Mouse (Mus musculus): ENCODE data around the gene Hsd17b6. TPM values are rescaled to one million over a fixed set of nuclear protein-coding genes. Genes with fewer than 3 reads are reported as not detected.

Gene Hsd17b6
- polyA plus RNA-seq, 1 experiment, result not detected

DNA sequence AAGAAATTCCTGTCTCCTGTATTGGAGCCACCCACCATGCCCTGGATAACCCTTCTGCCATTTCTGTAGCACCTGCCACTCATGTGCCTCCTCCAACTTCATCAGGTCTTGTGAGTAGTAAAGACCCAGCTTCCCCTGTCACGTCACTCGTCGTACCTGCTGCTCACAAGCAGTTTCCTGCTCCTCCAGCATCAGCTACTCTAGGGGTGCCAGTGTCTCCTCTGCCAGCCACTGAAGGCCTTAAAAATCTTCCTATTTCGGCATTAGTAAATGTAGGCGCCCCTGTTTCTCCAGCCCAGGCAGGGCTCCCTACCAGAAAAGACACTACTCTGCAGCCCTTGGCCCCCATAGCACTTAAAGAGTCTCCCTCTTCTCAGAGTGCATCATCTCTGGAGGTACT, 32.9 kb upstream of the Hsd17b6 start:
- no peak; the same call in 1 of the 2 replicates for TF ChIP-seq CTCF (IDR thresholded peaks at IDR 0.05; ENCODE audit: low read depth, low read length)
- no peak for TF ChIP-seq POLR2A (IDR thresholded peaks at IDR 0.05; ENCODE audit: borderline replicate concordance, low read depth, low read length)
- H3K4me3 ChIP-seq (ENCODE audit: insufficient read depth, low read length), result no peak overlapping the region
- H3K4me1 ChIP-seq (ENCODE audit: control insufficient read depth, insufficient read depth, low read length), result peaks cover 51% of the 10 kb centered on the region
- no peak overlapping the region for H3K27ac ChIP-seq (ENCODE audit: insufficient read depth, low read depth, low read length)

- Histone ChIP-seq H3K4me1 (ENCODE audit: control insufficient read depth, insufficient read depth, low read length) (peaks cover 49% of the 10 kb centered on the region), H3K27ac (ENCODE audit: insufficient read depth, low read depth, low read length) (no peak overlapping the region), H3K4me3 (ENCODE audit: insufficient read depth, low read length) (no peak overlapping the region)
Measured at GRCm38 (mm10) chr10:128039858-128040257, 32.4 kb upstream of the Hsd17b6 start.

DNA sequence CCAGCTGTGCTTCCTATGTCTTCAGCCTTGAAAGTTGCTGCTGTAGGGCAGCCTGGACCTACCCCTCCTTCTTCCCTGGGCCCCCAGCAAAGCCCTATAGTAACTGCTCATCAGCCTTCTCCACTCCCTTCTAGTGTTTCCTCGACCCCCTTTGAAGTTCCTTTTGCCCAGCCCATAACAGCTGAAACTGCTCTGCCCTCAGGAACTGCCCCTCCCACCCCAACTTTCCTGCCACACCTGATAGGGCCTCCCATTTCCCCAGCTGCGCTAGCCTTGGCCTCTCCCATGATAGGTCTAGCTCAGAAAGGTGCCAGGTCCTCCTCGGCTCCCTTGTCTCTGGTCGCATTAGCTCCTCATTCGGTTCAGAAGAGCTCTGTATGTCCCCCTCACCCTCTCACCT, 31.8 kb upstream of the Hsd17b6 start:
- no peak overlapping the region for H3K27ac ChIP-seq (ENCODE audit: insufficient read depth, low read depth, low read length)
- no peak overlapping the region for H3K4me3 ChIP-seq (ENCODE audit: insufficient read depth, low read length)
- H3K4me1 ChIP-seq (ENCODE audit: control insufficient read depth, insufficient read depth, low read length), result peaks cover 44% of the 10 kb centered on the region
- TF ChIP-seq CTCF (IDR thresholded peaks at IDR 0.05; ENCODE audit: low read depth, low read length), result no peak
- TF ChIP-seq POLR2A (IDR thresholded peaks at IDR 0.05; ENCODE audit: borderline replicate concordance, low read depth, low read length), result no peak

More at GRCm38 (mm10) chr10:128039858-128040257, 32.4 kb upstream of the Hsd17b6 start:
- TF ChIP-seq POLR2A (IDR thresholded peaks at IDR 0.05; ENCODE audit: borderline replicate concordance, low read depth, low read length) (no peak), CTCF (IDR thresholded peaks at IDR 0.05; ENCODE audit: low read depth, low read length) (no peak)

GRCm38 (mm10) chr10:128037921-128038320, 30.5 kb upstream of the Hsd17b6 start:
- peaks cover 43% of the 10 kb centered on the region for H3K4me1 ChIP-seq (ENCODE audit: control insufficient read depth, insufficient read depth, low read length)
- H3K4me3 ChIP-seq (ENCODE audit: insufficient read depth, low read length), result no peak overlapping the region; the same call in 1 of the 2 replicates
- H3K27ac ChIP-seq (ENCODE audit: insufficient read depth, low read depth, low read length), result no peak overlapping the region
- TF ChIP-seq CTCF (IDR thresholded peaks at IDR 0.05; ENCODE audit: low read depth, low read length) (no peak), POLR2A (IDR thresholded peaks at IDR 0.05; ENCODE audit: borderline replicate concordance, low read depth, low read length) (no peak)

- no peak for TF ChIP-seq CTCF (IDR thresholded peaks at IDR 0.05; ENCODE audit: low read depth, low read length)
- no peak for TF ChIP-seq POLR2A (IDR thresholded peaks at IDR 0.05; ENCODE audit: borderline replicate concordance, low read depth, low read length)
- Histone ChIP-seq H3K4me3 (ENCODE audit: insufficient read depth, low read length) (peak overlapping the region; percentile 95), H3K27ac (ENCODE audit: insufficient read depth, low read depth, low read length) (peak overlapping the region; percentile 79), H3K4me1 (ENCODE audit: control insufficient read depth, insufficient read depth, low read length) (peaks cover 40% of the 10 kb centered on the region)
Measured at GRCm38 (mm10) chr10:128036746-128037425, 29.5 kb upstream of the Hsd17b6 start.

DNA sequence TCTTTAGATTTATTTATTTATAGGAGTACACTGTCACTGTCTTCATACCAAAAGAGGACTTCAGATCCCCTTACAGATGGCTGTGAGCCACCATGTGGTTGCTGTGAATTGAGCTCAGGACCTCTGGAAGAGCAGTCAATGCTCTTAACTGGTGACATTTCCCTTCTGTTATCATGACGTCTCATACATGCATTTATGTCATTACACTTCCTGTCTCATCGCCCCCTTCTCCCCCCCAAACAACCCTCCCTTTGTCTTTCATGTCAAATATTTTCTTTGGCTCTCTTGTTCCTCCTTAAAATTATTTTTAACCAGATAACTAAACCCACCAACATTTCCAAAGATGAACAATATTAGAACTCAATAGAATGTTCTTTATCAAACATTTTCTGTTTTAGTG, 23.4 kb upstream of the Hsd17b6 start:
- peaks cover 4% of the 10 kb centered on the region for H3K4me1 ChIP-seq (ENCODE audit: control insufficient read depth, insufficient read depth, low read length)
- TF ChIP-seq CTCF (IDR thresholded peaks at IDR 0.05; ENCODE audit: low read depth, low read length) (no peak), POLR2A (IDR thresholded peaks at IDR 0.05; ENCODE audit: borderline replicate concordance, low read depth, low read length) (no peak)
- no peak overlapping the region for H3K27ac ChIP-seq (ENCODE audit: insufficient read depth, low read depth, low read length)
- no peak overlapping the region for H3K4me3 ChIP-seq (ENCODE audit: insufficient read depth, low read length)

- peaks cover 4% of the 10 kb centered on the region for H3K4me1 ChIP-seq (ENCODE audit: control insufficient read depth, insufficient read depth, low read length)
- TF ChIP-seq POLR2A (IDR thresholded peaks at IDR 0.05; ENCODE audit: borderline replicate concordance, low read depth, low read length) (no peak), CTCF (IDR thresholded peaks at IDR 0.05; ENCODE audit: low read depth, low read length) (no peak)
- H3K4me3 ChIP-seq (ENCODE audit: insufficient read depth, low read length), result no peak overlapping the region
- H3K27ac ChIP-seq (ENCODE audit: insufficient read depth, low read depth, low read length), result no peak overlapping the region
Measured at GRCm38 (mm10) chr10:128029931-128030330, 22.5 kb upstream of the Hsd17b6 start.

- Histone ChIP-seq H3K27ac (ENCODE audit: insufficient read depth, low read depth, low read length) (no peak overlapping the region), H3K4me1 (ENCODE audit: control insufficient read depth, insufficient read depth, low read length) (no peaks in the 10 kb centered on the region), H3K4me3 (ENCODE audit: insufficient read depth, low read length) (no peak overlapping the region)
- TF ChIP-seq POLR2A (IDR thresholded peaks at IDR 0.05; ENCODE audit: borderline replicate concordance, low read depth, low read length) (no peak), CTCF (IDR thresholded peaks at IDR 0.05; ENCODE audit: low read depth, low read length) (no peak)
Measured at GRCm38 (mm10) chr10:128023496-128023895, 16.1 kb upstream of the Hsd17b6 start.

GRCm38 (mm10) chr10:128022196-128022595, 14.8 kb upstream of the Hsd17b6 start:
- Histone ChIP-seq H3K4me1 (ENCODE audit: control insufficient read depth, insufficient read depth, low read length) (no peaks in the 10 kb centered on the region), H3K4me3 (ENCODE audit: insufficient read depth, low read length) (no peak overlapping the region), H3K27ac (ENCODE audit: insufficient read depth, low read depth, low read length) (no peak overlapping the region)
- TF ChIP-seq CTCF (IDR thresholded peaks at IDR 0.05; ENCODE audit: low read depth, low read length) (no peak), POLR2A (IDR thresholded peaks at IDR 0.05; ENCODE audit: borderline replicate concordance, low read depth, low read length) (no peak)

DNA sequence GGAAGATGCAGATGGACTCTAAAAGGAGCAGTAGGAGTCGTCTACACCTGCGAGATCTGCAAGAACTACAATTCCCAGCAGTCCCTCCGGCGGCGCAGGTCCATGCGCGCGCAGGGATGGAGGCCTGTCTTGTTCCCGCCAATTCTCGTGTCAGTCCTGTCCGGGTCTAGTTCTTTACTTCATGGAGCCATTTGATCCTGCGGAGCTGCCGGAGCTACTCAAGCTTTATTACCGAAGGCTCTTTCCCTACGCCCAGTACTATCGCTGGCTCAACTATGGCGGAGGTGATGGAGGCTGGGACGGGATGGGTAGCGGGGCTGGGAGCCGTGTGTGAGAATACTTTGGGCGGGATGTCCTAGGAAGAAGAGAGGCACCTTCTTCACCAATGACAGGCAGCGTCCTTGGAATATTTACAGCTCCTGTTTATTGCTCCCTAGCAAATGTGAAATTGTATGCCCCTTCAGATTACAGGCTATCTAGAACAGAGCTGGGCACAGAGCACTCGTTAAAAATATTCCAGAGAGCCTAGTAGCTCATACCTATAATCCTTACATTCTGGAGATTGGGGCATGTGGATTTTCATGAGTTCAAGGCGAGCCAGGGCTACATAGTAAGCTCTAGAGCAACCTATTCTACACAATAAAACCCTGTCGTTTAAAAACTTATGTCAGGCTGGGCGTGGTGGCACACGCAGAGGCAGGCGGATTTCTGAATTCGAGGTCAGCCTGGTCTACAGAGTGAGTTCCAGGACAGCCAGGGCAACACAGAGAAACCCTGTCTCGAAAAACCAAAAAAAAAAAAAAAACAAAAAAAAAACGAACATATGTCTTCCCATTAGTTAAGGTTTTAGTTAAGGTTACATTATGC, 7.9 kb upstream of the Hsd17b6 start, which contains the start of gene Prim1:
TSS of gene Prim1 (plus strand) at position 101 of the 867 bp plus-strand sequence.
- no peak within 1 kb of the TSS for H3K27ac ChIP-seq (ENCODE audit: insufficient read depth, low read depth, low read length)
- H3K4me1 ChIP-seq (ENCODE audit: control insufficient read depth, insufficient read depth, low read length), result no peaks in the 10 kb centered on the region
- TF ChIP-seq POLR2A (IDR thresholded peaks at IDR 0.05; ENCODE audit: borderline replicate concordance, low read depth, low read length) (no peak), CTCF (IDR thresholded peaks at IDR 0.05; ENCODE audit: low read depth, low read length) (no peak)
- peak within 1 kb of the TSS; percentile 81 for H3K4me3 ChIP-seq (ENCODE audit: insufficient read depth, low read length)

All from bone marrow macrophage, adult 2 months (primary cell).